Mouse (Mus musculus) kidney, adult 2 months (tissue): ENCODE data around the gene Ice2.

ENCODE experiments used
- CTCF ChIP-seq: fragments of 200-500 bp; conservative IDR thresholded peaks from 2 replicates; pipeline ENCODE4 v1.5.1; 2011; ENCODE audit warnings: low read depth, mild to moderate bottlenecking, control low read depth, low read length, moderate library complexity, mixed read lengths; ENCODE audit not compliant: insufficient read depth, insufficient read length
- POLR2A ChIP-seq: fragments of 200-500 bp; IDR thresholded peaks from one replicate; pipeline ENCODE4 v1.6.1; 2011; ENCODE audit warnings: low read depth, low read length, control low read depth

DNA sequence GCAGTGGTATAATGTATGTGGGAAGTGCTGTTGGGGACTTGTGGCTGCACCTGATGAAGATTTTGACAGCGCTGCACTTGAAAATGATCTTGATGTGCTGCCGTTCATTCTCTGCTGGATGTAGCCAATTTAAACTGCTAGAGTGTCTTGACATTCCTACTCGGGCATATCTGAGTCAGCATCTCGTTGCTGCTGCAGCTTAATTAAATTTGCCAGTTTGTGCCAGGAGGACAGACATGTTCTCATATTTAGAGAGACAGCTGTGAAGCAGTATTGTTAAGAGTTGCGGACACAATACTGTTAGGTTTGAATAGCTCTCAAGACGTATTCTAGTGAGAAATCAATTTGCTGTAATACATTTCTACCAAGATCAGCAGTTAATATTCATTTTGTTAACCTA lies 7.0 kb downstream of the Ice2 start:
- no peak for TF ChIP-seq POLR2A
- no peak for TF ChIP-seq CTCF
